Mouse (Mus musculus): ENCODE measurements around the gene Fam131c. TPM values are rescaled to one million over a fixed set of nuclear protein-coding genes. Genes with fewer than 3 reads are reported as not detected.

The Fam131c gene
- total and polyA plus RNA-seq, 2 experiments = 0.46 to 10.3 TPM

GRCm38 (mm10) chr4:141328742-141329141, 39.3 kb upstream of the Fam131c start:
- Histone ChIP-seq H3K4me3 (ENCODE audit: insufficient read depth, low read depth, low read length) (no peak overlapping the region), H3K27me3 (ENCODE audit: control insufficient read depth, insufficient read depth, low read length) (no peaks in the 10 kb centered on the region), H3K9ac (ENCODE audit: low read depth, low read length) (no peak overlapping the region), H3K27ac (replicated peaks; ENCODE audit: insufficient read depth, low read depth, low read length) (no peak overlapping the region), H3K36me3 (ENCODE audit: control insufficient read depth, insufficient read depth, low read length) (peaks cover 12% of the 10 kb centered on the region; the same call in 1 of the 2 replicates), H3K79me2 (ENCODE audit: control insufficient read depth, insufficient read depth, low read length) (no peaks in the 10 kb centered on the region), H3K4me1 (ENCODE audit: control insufficient read depth, insufficient read depth, low read length) (peaks cover 25% of the 10 kb centered on the region)
- no peak for DNase-seq (ENCODE audit: extremely low read depth, low read depth, low spot score)
- no peak for TF ChIP-seq POLR2A (IDR thresholded peaks at IDR 0.05; ENCODE audit: extremely low read depth, insufficient read depth, low read length)
- 83% methylated on average over 9 of the region's 9 CpGs for WGBS

DNA sequence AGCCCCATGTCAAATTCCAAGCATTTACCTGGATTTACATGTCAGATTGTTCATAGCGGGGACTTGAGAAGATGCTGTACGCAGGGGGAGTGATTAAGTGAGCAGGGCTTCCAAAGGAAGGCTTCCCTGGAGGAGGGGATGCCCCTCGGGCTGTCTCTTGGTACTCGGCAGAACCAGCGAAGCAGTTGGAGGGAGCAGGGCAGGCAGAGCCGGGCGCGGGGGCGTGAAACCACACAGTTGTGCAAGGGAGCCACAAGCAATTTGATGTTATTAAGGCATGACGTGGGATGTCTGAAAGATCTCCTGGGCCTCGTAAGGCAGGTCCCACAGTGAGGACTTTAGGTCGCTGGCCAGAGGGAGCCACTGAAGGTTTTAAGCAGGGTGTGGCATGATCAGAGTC, 38.1 kb upstream of the Fam131c start:
- H3K27me3 ChIP-seq (ENCODE audit: control insufficient read depth, insufficient read depth, low read length) = no peaks in the 10 kb centered on the region
- DNase-seq (ENCODE audit: extremely low read depth, low read depth, low spot score) = no peak
- TF ChIP-seq CTCF (IDR thresholded peaks at IDR 0.05; ENCODE audit: low read depth, low read length) = no peak
- TF ChIP-seq POLR2A (IDR thresholded peaks at IDR 0.05; ENCODE audit: extremely low read depth, insufficient read depth, low read length) = no peak
- no peak overlapping the region for H3K4me3 ChIP-seq (ENCODE audit: insufficient read depth, low read depth, low read length)
- no peak overlapping the region for H3K9ac ChIP-seq (ENCODE audit: low read depth, low read length)
- H3K27ac ChIP-seq (replicated peaks; ENCODE audit: insufficient read depth, low read depth, low read length) = peak overlapping the region; percentile 63
- H3K4me1 ChIP-seq (ENCODE audit: control insufficient read depth, insufficient read depth, low read length) = peaks cover 17% of the 10 kb centered on the region
- no peaks in the 10 kb centered on the region for H3K79me2 ChIP-seq (ENCODE audit: control insufficient read depth, insufficient read depth, low read length)
- 74% methylated on average over 12 of the region's 12 CpGs for WGBS
- H3K36me3 ChIP-seq (ENCODE audit: control insufficient read depth, insufficient read depth, low read length) = peaks cover 11% of the 10 kb centered on the region; the same call in 1 of the 2 replicates

- Histone ChIP-seq H3K4me1 (ENCODE audit: control insufficient read depth, insufficient read depth, low read length) (peaks cover 7% of the 10 kb centered on the region), H3K27ac (replicated peaks; ENCODE audit: insufficient read depth, low read depth, low read length) (peak overlapping the region; percentile 97), H3K79me2 (ENCODE audit: control insufficient read depth, insufficient read depth, low read length) (no peaks in the 10 kb centered on the region), H3K27me3 (ENCODE audit: control insufficient read depth, insufficient read depth, low read length) (no peaks in the 10 kb centered on the region), H3K4me3 (ENCODE audit: insufficient read depth, low read depth, low read length) (no peak overlapping the region), H3K9ac (ENCODE audit: low read depth, low read length) (no peak overlapping the region), H3K36me3 (ENCODE audit: control insufficient read depth, insufficient read depth, low read length) (peaks cover 3% of the 10 kb centered on the region; the same call in 1 of the 2 replicates)
- peak; percentile 99 for DNase-seq (ENCODE audit: extremely low read depth, low read depth, low spot score)
- TF ChIP-seq POLR2A (IDR thresholded peaks at IDR 0.05; ENCODE audit: extremely low read depth, insufficient read depth, low read length) (no peak), CTCF (IDR thresholded peaks at IDR 0.05; ENCODE audit: low read depth, low read length) (no peak)
- WGBS = 18% methylated on average over 2 of the region's 2 CpGs
Observed at GRCm38 (mm10) chr4:141331446-141331845, 36.6 kb upstream of the Fam131c start.

DNA sequence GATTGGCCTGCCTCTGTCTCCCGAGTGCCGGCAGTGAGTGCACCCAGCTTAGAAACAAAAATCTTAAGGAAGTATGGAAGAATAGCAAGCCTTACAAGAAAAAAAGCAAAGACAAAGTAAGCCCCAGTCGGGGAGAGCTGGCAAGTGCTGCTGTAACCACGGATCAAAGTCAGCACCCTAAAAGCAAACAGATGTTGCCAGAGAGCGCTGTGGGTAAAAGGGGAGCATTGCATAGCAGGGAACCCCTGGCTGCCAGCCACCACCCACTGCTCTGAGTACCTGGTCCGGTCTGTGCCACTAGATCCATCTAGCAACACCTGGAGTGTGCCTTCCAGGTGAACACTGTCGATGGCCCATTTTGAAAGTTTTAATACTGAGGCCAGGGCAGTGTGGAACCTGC, 35.8 kb upstream of the Fam131c start:
- TF ChIP-seq POLR2A (IDR thresholded peaks at IDR 0.05; ENCODE audit: extremely low read depth, insufficient read depth, low read length) (no peak), CTCF (IDR thresholded peaks at IDR 0.05; ENCODE audit: low read depth, low read length) (no peak)
- peak overlapping the region; percentile 97 for H3K27ac ChIP-seq (replicated peaks; ENCODE audit: insufficient read depth, low read depth, low read length)
- no peaks in the 10 kb centered on the region for H3K27me3 ChIP-seq (ENCODE audit: control insufficient read depth, insufficient read depth, low read length)
- H3K79me2 ChIP-seq (ENCODE audit: control insufficient read depth, insufficient read depth, low read length) = no peaks in the 10 kb centered on the region
- peaks cover 3% of the 10 kb centered on the region; the same call in 1 of the 2 replicates for H3K36me3 ChIP-seq (ENCODE audit: control insufficient read depth, insufficient read depth, low read length)
- peak overlapping the region; percentile 45 for H3K9ac ChIP-seq (ENCODE audit: low read depth, low read length)
- 22% methylated on average over 7 of the region's 7 CpGs for WGBS
- H3K4me3 ChIP-seq (ENCODE audit: insufficient read depth, low read depth, low read length) = no peak overlapping the region
- peak; percentile 95 for DNase-seq (ENCODE audit: extremely low read depth, low read depth, low spot score)
- peaks cover 7% of the 10 kb centered on the region for H3K4me1 ChIP-seq (ENCODE audit: control insufficient read depth, insufficient read depth, low read length)

DNA sequence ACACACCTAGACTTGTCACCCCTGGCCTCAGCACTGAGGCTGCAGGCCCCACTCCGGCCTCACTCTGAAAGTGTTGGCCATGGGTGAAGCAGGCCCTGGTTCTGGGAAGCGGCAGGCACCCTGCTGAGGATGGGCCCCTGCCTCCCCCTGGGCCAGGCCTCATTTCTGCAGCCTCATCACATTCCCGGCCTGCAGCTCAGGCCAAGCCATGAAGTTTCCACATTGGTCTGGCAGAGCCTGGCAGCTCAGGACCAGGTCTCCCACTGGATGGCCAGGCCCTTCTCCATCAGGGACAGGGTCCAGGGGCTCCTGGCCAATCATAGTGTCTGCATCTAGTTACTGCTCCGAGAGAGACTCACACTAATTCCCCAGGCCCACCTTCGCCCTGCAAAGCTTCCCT, 33.3 kb upstream of the Fam131c start:
- no peak for DNase-seq (ENCODE audit: extremely low read depth, low read depth, low spot score)
- WGBS = 81% methylated on average over 5 of the region's 5 CpGs
- H3K9ac ChIP-seq (ENCODE audit: low read depth, low read length) = no peak overlapping the region

DNA sequence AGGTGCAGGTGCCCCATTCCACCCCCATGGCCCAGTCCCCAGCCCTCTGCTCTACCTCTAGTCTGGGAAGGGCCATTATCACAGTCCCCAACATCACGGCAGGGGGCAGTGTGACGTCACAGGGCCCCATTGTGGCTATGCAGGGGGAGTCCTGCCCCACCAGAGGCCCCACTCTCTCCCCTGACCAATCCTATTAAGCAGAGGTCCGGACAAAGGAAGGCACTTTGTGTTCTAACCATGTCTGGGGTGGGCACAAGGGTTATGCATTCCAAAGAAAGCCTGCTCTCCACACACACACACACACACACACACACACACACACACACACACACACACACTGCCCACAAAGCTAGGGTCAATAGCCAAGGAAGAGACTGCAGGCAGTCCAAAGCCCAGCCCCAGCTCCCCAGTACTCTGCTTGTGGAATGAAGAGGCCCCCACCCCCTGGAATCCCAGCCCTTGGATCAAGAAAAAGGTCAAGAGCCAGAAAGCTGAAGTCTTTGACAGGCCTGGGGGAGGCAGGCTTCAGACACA, 32.7 kb upstream of the Fam131c start:
- TF ChIP-seq POLR2A (IDR thresholded peaks at IDR 0.05; ENCODE audit: extremely low read depth, insufficient read depth, low read length) (no peak), CTCF (IDR thresholded peaks at IDR 0.05; ENCODE audit: low read depth, low read length) (no peak)
- H3K27ac ChIP-seq (replicated peaks; ENCODE audit: insufficient read depth, low read depth, low read length) = no peak overlapping the region
- H3K9ac ChIP-seq (ENCODE audit: low read depth, low read length) = no peak overlapping the region
- H3K79me2 ChIP-seq (ENCODE audit: control insufficient read depth, insufficient read depth, low read length) = no peaks in the 10 kb centered on the region
- no peak overlapping the region for H3K4me3 ChIP-seq (ENCODE audit: insufficient read depth, low read depth, low read length)
- WGBS = 72% methylated on average over 3 of the region's 3 CpGs
- H3K36me3 ChIP-seq (ENCODE audit: control insufficient read depth, insufficient read depth, low read length) = no peaks in the 10 kb centered on the region
- peaks cover 7% of the 10 kb centered on the region for H3K4me1 ChIP-seq (ENCODE audit: control insufficient read depth, insufficient read depth, low read length)
- no peaks in the 10 kb centered on the region for H3K27me3 ChIP-seq (ENCODE audit: control insufficient read depth, insufficient read depth, low read length)
- DNase-seq (ENCODE audit: extremely low read depth, low read depth, low spot score) = no peak

More for the DNA sequence above, 33.3 kb upstream of the Fam131c start:
- no peaks in the 10 kb centered on the region for H3K79me2 ChIP-seq (ENCODE audit: control insufficient read depth, insufficient read depth, low read length)
- no peak overlapping the region for H3K4me3 ChIP-seq (ENCODE audit: insufficient read depth, low read depth, low read length)
- no peaks in the 10 kb centered on the region for H3K36me3 ChIP-seq (ENCODE audit: control insufficient read depth, insufficient read depth, low read length)
- no peak for TF ChIP-seq CTCF (IDR thresholded peaks at IDR 0.05; ENCODE audit: low read depth, low read length)
- TF ChIP-seq POLR2A (IDR thresholded peaks at IDR 0.05; ENCODE audit: extremely low read depth, insufficient read depth, low read length) = no peak
- no peak overlapping the region for H3K27ac ChIP-seq (replicated peaks; ENCODE audit: insufficient read depth, low read depth, low read length)
- H3K4me1 ChIP-seq (ENCODE audit: control insufficient read depth, insufficient read depth, low read length) = peaks cover 7% of the 10 kb centered on the region
- H3K27me3 ChIP-seq (ENCODE audit: control insufficient read depth, insufficient read depth, low read length) = no peaks in the 10 kb centered on the region

Data from liver, adult 2 months (tissue).